Mouse (Mus musculus): ENCODE data around the gene Isoc2b. TPM values are rescaled to one million over a fixed set of nuclear protein-coding genes. Genes with fewer than 3 reads are reported as not detected.

The Isoc2b gene
- 3.3 and 4.3 TPM in 2 replicates for polyA plus RNA-seq (2014; fragmentation: Nextera tagmentation; extraction: Ambion mirVana)

DNA sequence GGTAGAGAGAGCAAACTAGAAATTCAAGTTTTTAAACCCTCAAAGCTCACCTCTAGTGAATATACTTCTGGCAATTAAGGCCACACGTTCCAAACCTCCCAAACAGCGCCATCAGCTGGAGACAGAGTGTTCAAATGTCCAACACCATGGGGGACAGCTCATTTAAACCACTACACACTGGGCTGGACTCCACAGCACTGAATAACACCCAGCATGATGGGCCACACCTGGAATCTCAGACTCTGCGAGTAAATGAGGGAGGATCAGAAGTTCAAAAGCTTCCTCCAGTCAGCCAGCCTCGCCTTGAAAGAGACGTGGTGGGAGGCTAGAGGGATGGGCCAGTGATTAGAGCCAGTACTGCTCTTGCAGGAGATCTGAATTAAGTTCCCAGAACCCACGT lies at the start of gene Isoc2b:
Gene Isoc2b, minus strand, starts transcription at position 126 of the 400 bp plus-strand sequence.
- Histone ChIP-seq H3K9me3 (replicated peaks; ENCODE audit: control insufficient read depth, low read length) (no peaks in the 10 kb centered on the region), H3K36me3 (ENCODE audit: control insufficient read depth, insufficient read depth, low read length) (no peaks in the 10 kb centered on the region), H3K4me3 (ENCODE audit: low read depth, low read length) (no peak within 1 kb of the TSS), H3K27me3 (replicated peaks; ENCODE audit: control insufficient read depth, insufficient read depth, low read length) (no peaks in the 10 kb centered on the region), H3K27ac (ENCODE audit: low read depth, low read length) (no peak within 1 kb of the TSS), H3K4me1 (ENCODE audit: control insufficient read depth, insufficient read depth, low read length) (peaks cover 6% of the 10 kb centered on the region; the same call in 1 of the 2 replicates), H3K9ac (ENCODE audit: low read length) (no peak within 1 kb of the TSS), H3K4me2 (ENCODE audit: low read length) (no peak within 1 kb of the TSS)
- ATAC-seq: no peak
- WGBS: 54% methylated on average over 6 of the region's 6 CpGs
- no peak for DNase-seq (ENCODE audit: low spot score)

DNA sequence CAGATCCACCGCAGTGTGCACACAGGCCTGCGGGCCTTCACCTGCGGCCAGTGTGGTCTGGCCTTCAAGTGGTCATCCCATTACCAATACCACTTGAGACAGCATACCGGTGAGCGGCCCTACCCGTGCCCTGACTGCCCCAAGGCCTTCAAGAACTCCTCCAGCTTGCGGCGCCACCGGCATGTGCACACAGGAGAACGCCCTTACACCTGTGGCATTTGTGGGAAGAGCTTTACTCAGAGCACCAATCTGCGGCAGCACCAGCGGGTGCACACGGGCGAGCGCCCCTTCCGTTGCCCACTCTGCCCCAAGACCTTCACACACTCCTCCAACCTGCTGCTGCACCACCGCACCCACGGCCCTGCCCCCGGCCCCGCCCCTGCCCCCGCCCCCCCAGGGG lies 49.0 kb upstream of the Isoc2b start:
- peaks cover 41% of the 10 kb centered on the region for H3K36me3 ChIP-seq (ENCODE audit: control insufficient read depth, insufficient read depth, low read length)
- no peak overlapping the region for H3K4me3 ChIP-seq (ENCODE audit: low read depth, low read length)
- H3K4me2 ChIP-seq (ENCODE audit: low read length): no peak overlapping the region
- H3K27me3 ChIP-seq (replicated peaks; ENCODE audit: control insufficient read depth, insufficient read depth, low read length): no peaks in the 10 kb centered on the region
- H3K9ac ChIP-seq (ENCODE audit: low read length): no peak overlapping the region
- H3K27ac ChIP-seq (ENCODE audit: low read depth, low read length): no peak overlapping the region
- H3K4me1 ChIP-seq (ENCODE audit: control insufficient read depth, insufficient read depth, low read length): peaks cover 29% of the 10 kb centered on the region
- 85% methylated on average over 21 of the region's 21 CpGs for WGBS
- no peak for DNase-seq (ENCODE audit: low spot score)
- no peaks in the 10 kb centered on the region for H3K9me3 ChIP-seq (replicated peaks; ENCODE audit: control insufficient read depth, low read length)
- ATAC-seq: no peak

DNA sequence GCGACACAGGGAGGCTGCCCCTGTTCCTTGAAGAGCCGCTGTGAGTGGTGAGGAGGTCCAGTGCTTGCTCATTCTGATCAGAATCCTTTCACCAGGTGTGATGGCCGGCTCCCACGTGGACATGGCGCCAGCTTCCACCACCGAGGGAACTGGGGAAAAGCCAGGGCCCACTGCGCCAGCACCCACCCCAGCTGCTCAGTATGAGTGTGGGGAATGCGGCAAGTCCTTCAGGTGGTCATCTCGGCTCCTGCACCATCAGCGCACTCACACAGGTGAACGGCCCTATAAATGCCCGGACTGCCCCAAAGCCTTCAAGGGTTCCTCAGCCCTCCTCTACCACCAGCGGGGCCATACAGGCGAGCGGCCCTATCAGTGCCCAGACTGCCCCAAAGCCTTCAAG lies 48.6 kb upstream of the Isoc2b start:
- WGBS: 90% methylated on average over 15 of the region's 15 CpGs
- Histone ChIP-seq H3K4me3 (ENCODE audit: low read depth, low read length) (no peak overlapping the region), H3K27ac (ENCODE audit: low read depth, low read length) (no peak overlapping the region), H3K9ac (ENCODE audit: low read length) (no peak overlapping the region), H3K4me1 (ENCODE audit: control insufficient read depth, insufficient read depth, low read length) (peaks cover 25% of the 10 kb centered on the region), H3K4me2 (ENCODE audit: low read length) (no peak overlapping the region), H3K9me3 (replicated peaks; ENCODE audit: control insufficient read depth, low read length) (no peaks in the 10 kb centered on the region), H3K27me3 (replicated peaks; ENCODE audit: control insufficient read depth, insufficient read depth, low read length) (no peaks in the 10 kb centered on the region), H3K36me3 (ENCODE audit: control insufficient read depth, insufficient read depth, low read length) (peaks cover 41% of the 10 kb centered on the region)
- ATAC-seq (no peak), DNase-seq (ENCODE audit: low spot score) (no peak)

DNA sequence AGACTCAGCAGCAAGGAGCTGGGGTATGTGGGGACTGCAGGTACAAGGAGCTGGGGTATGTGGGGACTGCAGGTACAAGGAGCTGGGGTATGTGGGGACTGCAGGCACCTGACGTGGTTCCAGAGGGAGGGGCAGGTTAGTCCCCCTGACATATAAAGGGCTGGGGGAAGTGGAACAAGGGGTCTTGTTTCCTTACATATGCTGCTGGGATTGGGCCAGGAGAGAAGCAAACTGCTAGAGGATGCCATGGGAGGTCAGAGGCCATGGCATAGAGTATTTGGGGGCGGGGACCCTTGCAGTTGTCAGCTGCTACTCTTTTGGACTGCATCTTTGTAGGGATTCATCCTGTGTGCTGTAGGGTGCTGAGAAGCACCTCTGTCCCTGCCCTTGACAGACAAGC lies 47.4 kb upstream of the Isoc2b start:
- WGBS: 91% methylated on average over 2 of the region's 2 CpGs
- H3K4me2 ChIP-seq (ENCODE audit: low read length): no peak overlapping the region
- H3K9me3 ChIP-seq (replicated peaks; ENCODE audit: control insufficient read depth, low read length): no peaks in the 10 kb centered on the region
- DNase-seq (ENCODE audit: low spot score) (no peak), ATAC-seq (no peak)
- H3K36me3 ChIP-seq (ENCODE audit: control insufficient read depth, insufficient read depth, low read length): peaks cover 41% of the 10 kb centered on the region
- H3K4me3 ChIP-seq (ENCODE audit: low read depth, low read length): no peak overlapping the region
- peaks cover 22% of the 10 kb centered on the region for H3K4me1 ChIP-seq (ENCODE audit: control insufficient read depth, insufficient read depth, low read length)
- H3K9ac ChIP-seq (ENCODE audit: low read length): peak overlapping the region; percentile 0; the same call in 1 of the 2 replicates
- no peak overlapping the region for H3K27ac ChIP-seq (ENCODE audit: low read depth, low read length)
- no peaks in the 10 kb centered on the region for H3K27me3 ChIP-seq (replicated peaks; ENCODE audit: control insufficient read depth, insufficient read depth, low read length)

DNA sequence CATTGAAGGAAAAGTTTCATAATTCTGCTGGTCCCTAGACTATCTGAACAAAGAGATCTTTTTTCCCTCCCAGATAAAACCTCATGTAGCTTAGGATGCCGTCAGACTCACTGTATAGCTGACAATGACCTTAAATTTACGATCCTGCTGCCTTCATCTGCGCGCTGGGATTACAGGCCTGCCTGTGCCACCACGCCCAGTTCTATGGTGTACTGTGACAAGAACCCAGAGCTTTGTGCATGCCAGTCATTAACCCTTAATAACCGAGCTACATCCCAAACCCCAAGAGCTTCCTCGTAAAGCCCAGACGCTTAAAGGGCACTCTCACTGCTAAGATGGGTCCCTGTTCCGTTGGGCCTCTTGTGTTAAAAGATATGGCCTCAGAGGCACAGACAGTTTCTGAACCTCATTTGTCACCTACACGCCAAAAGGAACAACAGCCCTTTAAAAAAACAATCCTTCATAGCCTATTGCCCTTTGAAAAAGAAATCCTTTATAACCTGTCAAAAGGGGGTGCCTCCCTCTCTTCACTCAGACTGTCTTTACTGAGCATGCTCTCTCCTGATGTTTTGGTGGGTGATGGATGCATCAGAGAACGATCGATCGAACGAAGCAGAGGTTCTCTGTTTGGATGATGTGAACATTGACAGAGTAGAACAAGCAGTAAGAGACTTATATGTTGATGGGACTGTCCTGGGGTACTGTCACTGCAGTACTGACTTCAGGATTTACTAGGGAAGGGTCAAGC lies 45.8 kb upstream of the Isoc2b start:
- Histone ChIP-seq H3K9me3 (replicated peaks; ENCODE audit: control insufficient read depth, low read length) (no peaks in the 10 kb centered on the region), H3K4me1 (ENCODE audit: control insufficient read depth, insufficient read depth, low read length) (peaks cover 13% of the 10 kb centered on the region; the same call in 1 of the 2 replicates), H3K27me3 (replicated peaks; ENCODE audit: control insufficient read depth, insufficient read depth, low read length) (no peaks in the 10 kb centered on the region), H3K9ac (ENCODE audit: low read length) (peak overlapping the region; percentile 82), H3K36me3 (ENCODE audit: control insufficient read depth, insufficient read depth, low read length) (peaks cover 34% of the 10 kb centered on the region), H3K4me2 (ENCODE audit: low read length) (peak overlapping the region; percentile 76), H3K27ac (ENCODE audit: low read depth, low read length) (peak overlapping the region; percentile 96), H3K4me3 (ENCODE audit: low read depth, low read length) (peak overlapping the region; percentile 58)
- WGBS: 20% methylated on average over 14 of the region's 14 CpGs
- DNase-seq (ENCODE audit: low spot score): peak; percentile 62
- peak; percentile 49 for ATAC-seq

DNA sequence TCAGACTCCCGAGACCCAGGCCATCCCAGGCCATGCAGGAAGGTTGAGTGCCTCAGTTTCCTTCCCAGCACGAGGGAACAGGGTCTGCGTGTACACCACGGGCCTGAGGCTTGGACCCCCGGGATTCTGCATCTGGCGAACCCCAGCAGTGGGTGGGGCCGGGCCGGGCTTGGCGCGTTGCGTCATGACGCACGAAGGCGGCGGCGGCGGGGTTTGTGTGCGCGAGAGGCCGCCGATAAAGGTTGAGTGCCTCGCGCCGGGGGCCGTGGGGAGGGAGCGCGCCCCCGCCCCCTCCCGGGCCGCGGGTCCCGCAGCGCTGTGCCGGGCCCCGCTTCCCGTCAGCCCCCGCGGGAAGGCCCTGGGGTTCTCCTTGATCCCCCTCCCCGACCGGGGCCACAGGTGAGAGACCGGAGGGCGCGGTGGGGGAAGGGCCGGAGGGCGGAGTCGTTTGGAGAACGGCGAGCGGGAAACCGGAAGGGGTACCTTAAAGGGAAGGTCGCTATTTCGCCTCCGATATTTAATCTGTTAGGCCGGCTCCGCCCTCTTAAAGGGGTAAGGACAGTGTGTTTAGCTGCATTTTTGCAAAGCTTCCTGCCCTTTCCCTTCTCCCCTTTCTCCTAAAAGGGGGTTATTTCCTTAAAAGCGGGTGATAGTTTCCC lies 45.1 kb upstream of the Isoc2b start, which contains the start of gene Zfp628:
Gene Zfp628, plus strand, starts transcription at position 211 of the 659 bp plus-strand sequence.
- peaks cover 27% of the 10 kb centered on the region for H3K36me3 ChIP-seq (ENCODE audit: control insufficient read depth, insufficient read depth, low read length)
- no peaks in the 10 kb centered on the region for H3K9me3 ChIP-seq (replicated peaks; ENCODE audit: control insufficient read depth, low read length)
- H3K4me1 ChIP-seq (ENCODE audit: control insufficient read depth, insufficient read depth, low read length): peaks cover 13% of the 10 kb centered on the region; the same call in 1 of the 2 replicates
- DNase-seq (ENCODE audit: low spot score): peak; percentile 97
- WGBS: under 1% methylated on average over 52 of the region's 56 CpGs
- H3K4me2 ChIP-seq (ENCODE audit: low read length): peak within 1 kb of the TSS; percentile 76
- peak; percentile 93 for ATAC-seq
- H3K9ac ChIP-seq (ENCODE audit: low read length): peak within 1 kb of the TSS; percentile 82
- no peaks in the 10 kb centered on the region for H3K27me3 ChIP-seq (replicated peaks; ENCODE audit: control insufficient read depth, insufficient read depth, low read length)
- peak within 1 kb of the TSS; percentile 58 for H3K4me3 ChIP-seq (ENCODE audit: low read depth, low read length)
- peak within 1 kb of the TSS; percentile 96 for H3K27ac ChIP-seq (ENCODE audit: low read depth, low read length)

DNA sequence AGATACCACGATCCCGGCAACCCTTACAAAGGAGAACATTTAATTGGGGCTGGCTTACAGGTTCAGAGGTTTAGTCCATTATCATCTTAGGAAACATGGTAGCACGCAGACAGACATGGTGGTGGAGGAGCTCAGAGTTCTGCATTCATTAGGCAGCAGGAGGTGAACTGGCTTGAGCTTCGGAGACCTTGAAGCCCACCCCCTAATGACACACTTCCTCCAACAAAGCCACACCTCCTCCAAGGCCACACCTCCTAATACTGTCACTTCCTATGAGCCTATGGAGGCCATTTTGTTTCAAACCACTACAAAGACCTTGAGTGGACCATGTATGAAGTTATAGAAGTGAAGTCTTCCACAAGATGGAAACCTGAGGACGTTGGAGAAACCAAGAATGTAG lies 42.2 kb upstream of the Isoc2b start:
- Histone ChIP-seq H3K27me3 (replicated peaks; ENCODE audit: control insufficient read depth, insufficient read depth, low read length) (no peaks in the 10 kb centered on the region), H3K27ac (ENCODE audit: low read depth, low read length) (no peak overlapping the region), H3K9ac (ENCODE audit: low read length) (no peak overlapping the region), H3K4me3 (ENCODE audit: low read depth, low read length) (no peak overlapping the region), H3K4me2 (ENCODE audit: low read length) (no peak overlapping the region), H3K9me3 (replicated peaks; ENCODE audit: control insufficient read depth, low read length) (no peaks in the 10 kb centered on the region), H3K4me1 (ENCODE audit: control insufficient read depth, insufficient read depth, low read length) (peaks cover 13% of the 10 kb centered on the region; the same call in 1 of the 2 replicates), H3K36me3 (ENCODE audit: control insufficient read depth, insufficient read depth, low read length) (no peaks in the 10 kb centered on the region)
- DNase-seq (ENCODE audit: low spot score) (no peak), ATAC-seq (no peak)
- WGBS: 62% methylated on average over 5 of the region's 5 CpGs

DNA sequence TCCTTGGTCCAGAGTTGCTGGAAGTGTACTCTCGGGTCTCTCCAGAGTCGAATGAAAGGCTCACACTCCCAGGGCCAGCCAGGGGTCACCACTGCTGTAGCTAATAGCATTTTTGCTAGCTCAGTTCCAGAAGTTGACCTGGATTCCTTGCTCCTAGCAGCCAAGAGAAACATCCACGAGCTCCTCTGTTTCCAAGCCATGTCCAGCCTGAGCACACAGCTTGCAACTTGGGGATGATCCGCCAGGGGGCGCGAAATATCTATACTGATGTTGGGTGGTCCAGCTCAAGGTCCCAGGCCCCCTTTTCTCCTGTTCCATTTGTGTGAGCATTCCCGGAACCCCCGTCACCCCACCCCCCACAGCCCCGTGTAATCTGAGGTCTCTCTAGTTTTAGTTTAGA lies 41.5 kb upstream of the Isoc2b start:
- ATAC-seq (no peak), DNase-seq (ENCODE audit: low spot score) (peak; percentile 72)
- Histone ChIP-seq H3K9me3 (replicated peaks; ENCODE audit: control insufficient read depth, low read length) (no peaks in the 10 kb centered on the region), H3K4me2 (ENCODE audit: low read length) (no peak overlapping the region), H3K27ac (ENCODE audit: low read depth, low read length) (no peak overlapping the region), H3K4me3 (ENCODE audit: low read depth, low read length) (no peak overlapping the region), H3K36me3 (ENCODE audit: control insufficient read depth, insufficient read depth, low read length) (no peaks in the 10 kb centered on the region), H3K9ac (ENCODE audit: low read length) (no peak overlapping the region), H3K4me1 (ENCODE audit: control insufficient read depth, insufficient read depth, low read length) (peaks cover 11% of the 10 kb centered on the region; the same call in 1 of the 2 replicates), H3K27me3 (replicated peaks; ENCODE audit: control insufficient read depth, insufficient read depth, low read length) (no peaks in the 10 kb centered on the region)
- 31% methylated on average over 9 of the region's 9 CpGs for WGBS

Data from forebrain, embryonic 14.5 days (tissue).